ENCODE assay signal across 8 mouse cellular contexts in the genomic region with DNA sequence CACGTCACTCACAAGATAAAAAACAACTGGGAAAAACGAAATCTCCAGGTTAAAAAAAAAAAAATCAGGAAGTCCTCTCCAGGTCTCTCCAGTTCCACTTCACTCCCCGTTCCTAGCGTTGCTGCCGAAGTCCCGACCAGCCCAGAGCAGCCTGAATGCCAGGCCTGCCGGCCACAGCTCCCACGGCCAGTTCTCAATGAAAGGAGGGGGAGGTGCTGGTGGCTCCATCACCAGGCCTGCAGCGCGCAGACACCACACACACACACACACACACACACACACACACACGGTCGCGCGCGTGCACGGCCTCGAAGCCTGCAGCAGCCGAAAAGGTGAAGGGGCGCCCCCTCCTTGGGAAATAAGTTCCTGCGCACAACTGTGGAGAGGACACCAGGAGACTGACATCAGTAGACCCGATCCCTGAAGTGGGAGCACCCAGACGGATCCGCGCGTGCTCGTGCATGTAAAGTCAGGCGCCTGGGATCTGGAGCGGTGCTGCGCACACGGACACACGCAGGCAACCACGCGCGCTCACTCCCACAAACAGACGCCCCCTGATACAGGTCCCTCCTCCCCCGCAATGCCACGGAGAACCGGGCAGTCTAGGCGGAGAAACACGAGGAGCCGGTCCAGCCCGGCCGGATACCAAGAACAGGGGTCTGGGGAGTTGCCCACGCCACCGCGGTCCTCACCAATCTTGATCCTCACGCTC. TPM values are rescaled to one million over a fixed set of nuclear protein-coding genes. Genes with fewer than 3 reads are reported as not detected.
A peak's percentile ranks its signal among the peaks of the same experiment; 100 is the strongest.
DNase-seq lines count a peak whose midpoint lies in the region; ATAC-seq and TF ChIP-seq lines count a peak whose summit lies in the region.

No protein-coding gene starts in this region.

- peak overlapping the region; percentile 88 for H3K4me3 ChIP-seq in hindbrain, embryonic 15.5 days

- POLR2A ChIA-PET in Patski (lab: Charles Lee), result no interaction called here

- peak overlapping the region; percentile 93 for H3K27ac ChIP-seq in hindbrain, embryonic 15.5 days (replicated peaks)

- H3K9me3 ChIP-seq in hindbrain, embryonic 15.5 days, result no peaks in the 10 kb centered on the region

- no peak for DNase-seq in Patski (ENCODE audit: low read depth, low spot score)
- peak; percentile 73 for DNase-seq in cerebellum, adult 8-10 months
- DNase-seq in left cerebral cortex, adult 11 months (ENCODE audit: low spot score), result peak; percentile 72
- peak; percentile 74 to 81 for DNase-seq in lung, postnatal 4 days
- DNase-seq in retina, postnatal 1 day, result peak; percentile 87
- DNase-seq in thymus, postnatal 4 days, result peak; percentile 85

- in situ Hi-C loops in Patski (cut with MboI; ENCODE audit: low pct_unique_long_range_greater_than_20kb), result loop anchor here (5.0 kb wide), 4 partner anchors 50 to 125 kb away; no protein-coding TSS in a partner anchor

- H3K36me3 ChIP-seq in hindbrain, embryonic 15.5 days, result no peaks in the 10 kb centered on the region

- no peak for TF ChIP-seq CTCF in Patski (IDR thresholded peaks at IDR 0.05)

- WGBS in hindbrain, embryonic 15.5 days, result under 1% methylated on average over 47 of the region's 47 CpGs

- CTCF ChIA-PET in Patski (lab: Charles Lee), result interaction anchor here (1.4 kb wide), 1 partner anchor 128 kb away, joined by 3 read pairs; no protein-coding TSS in a partner anchor

- peak overlapping the region; percentile 73 for H3K4me2 ChIP-seq in hindbrain, embryonic 15.5 days

- H3K27me3 ChIP-seq in Patski, result no peaks in the 10 kb centered on the region
- no peaks in the 10 kb centered on the region for H3K27me3 ChIP-seq in hindbrain, embryonic 15.5 days

- peak; percentile 7 for ATAC-seq in Patski
- peak; percentile 64 for ATAC-seq in frontal cortex, adult (ENCODE audit: low TSS enrichment)
- peak; percentile 71 for ATAC-seq in hindbrain, embryonic 15.5 days (ENCODE audit: low FRiP score, low read depth)

- peaks cover 38% of the 10 kb centered on the region for H3K4me1 ChIP-seq in hindbrain, embryonic 15.5 days (replicated peaks)

- peak overlapping the region; percentile 82 for H3K9ac ChIP-seq in hindbrain, embryonic 15.5 days

RNA-seq across cellular contexts. Expression of a gene that starts 0.5 kb away (rescaled TPM):
- 28.1 TPM for polyA plus RNA-seq in Patski (2021)
- 33.5 and 43.1 TPM in 2 replicates for polyA plus RNA-seq in hindbrain, embryonic 15.5 days (2015; fragmentation: Nextera tagmentation; extraction: Ambion mirVana)

RNA-seq across cellular contexts. Expression of a gene that starts 28.8 kb away (rescaled TPM):
- polyA plus RNA-seq in Patski (2021), result not detected
- polyA plus RNA-seq in hindbrain, embryonic 15.5 days (2015; fragmentation: Nextera tagmentation; extraction: Ambion mirVana), result 1.3 and 1.6 TPM in 2 replicates

Comparison
In these comparisons a context has a peak if more than half of its experiments do, and no peak if none do; other contexts are left out.
1. ATAC-seq: peak in every context shown above with its lines; median percentile 71 in hindbrain, embryonic 15.5 days; 64 in frontal cortex, adult; 7 in Patski.